Mouse (Mus musculus) liver, embryonic 16.5 days (tissue): ENCODE data around the gene Odaph. TPM values are rescaled to one million over a fixed set of nuclear protein-coding genes. Genes with fewer than 3 reads are reported as not detected.
A peak's percentile ranks its signal among the peaks of the same experiment; 100 is the strongest.

Source experiments
- ATAC-seq: fragments of 200-750 bp; cut with Nextera tagmentation; 2 replicates; pipeline ENCODE4 v1.8.0; 2017; ENCODE audit warnings: low read depth, mild to moderate bottlenecking, moderate number of reproducible peaks, moderate library complexity
- H3K27ac ChIP-seq: fragments of 300-500 bp; sonication (generic); 2 replicates; pipeline ENCODE4 v1.5.1; 2014; ENCODE audit warnings: mild to moderate bottlenecking, low read length
- H3K27me3 ChIP-seq: fragments of 300-500 bp; sonication (generic); 2 replicates; pipeline ENCODE4 v1.6.1; 2014; ENCODE audit warnings: low read depth, low read length, mixed read lengths; ENCODE audit not compliant: control insufficient read depth, insufficient read depth
- H3K36me3 ChIP-seq: fragments of 300-500 bp; sonication (generic); 2 replicates; pipeline ENCODE4 v1.6.1; 2014; ENCODE audit warnings: mild to moderate bottlenecking; ENCODE audit not compliant: control insufficient read depth, insufficient read depth
- H3K4me1 ChIP-seq: fragments of 300-500 bp; sonication (generic); 2 replicates; pipeline ENCODE4 v1.6.1; 2014; ENCODE audit warnings: low read depth, low read length, mixed read lengths; ENCODE audit not compliant: control insufficient read depth
- H3K4me2 ChIP-seq: fragments of 300-500 bp; sonication (generic); 2 replicates; pipeline ENCODE4 v1.6.1; 2014; ENCODE audit warnings: low read depth, low read length, mixed read lengths
- H3K4me3 ChIP-seq: fragments of 300-500 bp; sonication (generic); 2 replicates; pipeline ENCODE4 v1.5.1; 2014; ENCODE audit warnings: low read depth, mild to moderate bottlenecking, low read length
- H3K9ac ChIP-seq: fragments of 300-500 bp; sonication (generic); 2 replicates; pipeline ENCODE4 v1.6.1; 2014; ENCODE audit warnings: low read depth, low read length
- H3K9me3 ChIP-seq: fragments of 300-500 bp; sonication (generic); replicated peaks from 2 replicates; pipeline ENCODE4 v1.6.1; 2016; ENCODE audit warnings: low read length; ENCODE audit not compliant: control insufficient read depth
- whole genome bisulfite sequencing: fragments of 180-500 bp; shearing (Covaris S2); extraction: QIAGEN DNeasy Blood & Tissue Kit; methylation state at CpG from one replicate; pipeline ENCODE4 v1.1.7; 2014; ENCODE audit not compliant: insufficient replicate concordance; 5-methylcytosine and 5-hydroxymethylcytosine counted together
- polyA plus RNA-seq: library from polyadenylated mRNA; unstranded; fragments of >200 nt; fragmentation: Nextera tagmentation; extraction: Ambion mirVana; gene quantifications from 2 replicates; pipeline ENCODE4 v1.2.1, GENCODE M21; 2015

Odaph gene
- polyA plus RNA-seq, 1 experiment from 2014 or later: not detected

- no peak overlapping the region for H3K9ac ChIP-seq
- ATAC-seq: peak; percentile 61
- H3K4me3 ChIP-seq: no peak overlapping the region
- H3K9me3 ChIP-seq: no peaks in the 10 kb centered on the region
- H3K4me2 ChIP-seq: no peak overlapping the region
- whole genome bisulfite sequencing: 73% methylated on average over 11 of the region's 11 CpGs
- H3K27me3 ChIP-seq: no peaks in the 10 kb centered on the region
- H3K27ac ChIP-seq: no peak overlapping the region
- H3K36me3 ChIP-seq: no peaks in the 10 kb centered on the region
- H3K4me1 ChIP-seq: no peaks in the 10 kb centered on the region
These were observed 6.0 kb upstream of the Odaph start for GRCm38 (mm10) chr5:91981176-91981840.

- Histone ChIP-seq H3K27ac (no peak overlapping the region), H3K4me2 (no peak overlapping the region), H3K9me3 (no peaks in the 10 kb centered on the region), H3K36me3 (no peaks in the 10 kb centered on the region), H3K9ac (no peak overlapping the region), H3K4me3 (no peak overlapping the region), H3K4me1 (no peaks in the 10 kb centered on the region), H3K27me3 (no peaks in the 10 kb centered on the region)
- WGBS: 51% methylated on average over 2 of the region's 2 CpGs
- ATAC-seq: no peak
These were observed 3.8 kb upstream of the Odaph start for GRCm38 (mm10) chr5:91983490-91983889.

GRCm38 (mm10) chr5:91985721-91986120, 1.6 kb upstream of the Odaph start:
- H3K36me3 ChIP-seq: no peaks in the 10 kb centered on the region
- H3K27ac ChIP-seq: no peak overlapping the region
- no peak overlapping the region for H3K4me2 ChIP-seq
- ATAC-seq: no peak
- WGBS: 53% methylated on average over 2 of the region's 2 CpGs
- H3K4me1 ChIP-seq: no peaks in the 10 kb centered on the region
- H3K9ac ChIP-seq: no peak overlapping the region
- no peaks in the 10 kb centered on the region for H3K27me3 ChIP-seq
- H3K9me3 ChIP-seq: no peaks in the 10 kb centered on the region
- H3K4me3 ChIP-seq: no peak overlapping the region

GRCm38 (mm10) chr5:91987799-91988198, 524 bp downstream of the Odaph start:
- 79% methylated on average over 2 of the region's 2 CpGs for WGBS
- H3K27ac ChIP-seq: no peak overlapping the region

GRCm38 (mm10) chr5:91989261-91989660, 2.0 kb downstream of the Odaph start:
- no peaks in the 10 kb centered on the region for H3K27me3 ChIP-seq
- WGBS: 66% methylated on average over 9 of the region's 9 CpGs
- H3K4me3 ChIP-seq: no peak overlapping the region
- no peak overlapping the region for H3K27ac ChIP-seq
- no peak overlapping the region for H3K4me2 ChIP-seq
- ATAC-seq: no peak
- no peaks in the 10 kb centered on the region for H3K9me3 ChIP-seq
- H3K9ac ChIP-seq: no peak overlapping the region
- no peaks in the 10 kb centered on the region for H3K4me1 ChIP-seq
- no peaks in the 10 kb centered on the region for H3K36me3 ChIP-seq

More at GRCm38 (mm10) chr5:91987799-91988198, 524 bp downstream of the Odaph start:
- H3K27me3 ChIP-seq: no peaks in the 10 kb centered on the region
- ATAC-seq: no peak
- H3K4me1 ChIP-seq: no peaks in the 10 kb centered on the region
- H3K9me3 ChIP-seq: no peaks in the 10 kb centered on the region
- no peak overlapping the region for H3K9ac ChIP-seq
- H3K4me2 ChIP-seq: no peak overlapping the region
- H3K36me3 ChIP-seq: no peaks in the 10 kb centered on the region
- H3K4me3 ChIP-seq: no peak overlapping the region

- no peaks in the 10 kb centered on the region for H3K9me3 ChIP-seq
- no peak overlapping the region for H3K4me3 ChIP-seq
- ATAC-seq: no peak
- WGBS: 39% methylated on average over 6 of the region's 6 CpGs
- no peak overlapping the region for H3K9ac ChIP-seq
- H3K27ac ChIP-seq: no peak overlapping the region
- H3K36me3 ChIP-seq: no peaks in the 10 kb centered on the region
- H3K4me1 ChIP-seq: no peaks in the 10 kb centered on the region
- H3K4me2 ChIP-seq: no peak overlapping the region
- H3K27me3 ChIP-seq: no peaks in the 10 kb centered on the region
These were observed 4.1 kb downstream of the Odaph start for GRCm38 (mm10) chr5:91991191-91991937.

GRCm38 (mm10) chr5:91993061-91993460, 5.8 kb downstream of the Odaph start:
- Histone ChIP-seq H3K4me3 (no peak overlapping the region), H3K36me3 (no peaks in the 10 kb centered on the region), H3K4me2 (no peak overlapping the region), H3K27me3 (no peaks in the 10 kb centered on the region), H3K9ac (no peak overlapping the region), H3K9me3 (no peaks in the 10 kb centered on the region), H3K27ac (no peak overlapping the region), H3K4me1 (no peaks in the 10 kb centered on the region)
- ATAC-seq: no peak
- WGBS: 67% methylated on average over 2 of the region's 2 CpGs

- no peaks in the 10 kb centered on the region for H3K36me3 ChIP-seq
- ATAC-seq: no peak
These were observed 7.3 kb downstream of the Odaph start for GRCm38 (mm10) chr5:91994546-91994945.

GRCm38 (mm10) chr5:92000770-92001169, 13.5 kb downstream of the Odaph start:
- H3K4me3 ChIP-seq: no peak overlapping the region
- H3K4me2 ChIP-seq: no peak overlapping the region
- no peaks in the 10 kb centered on the region for H3K9me3 ChIP-seq
- peak; percentile 54; the same call in 1 of the 2 replicates for ATAC-seq
- no peak overlapping the region for H3K27ac ChIP-seq
- H3K9ac ChIP-seq: no peak overlapping the region
- H3K4me1 ChIP-seq: no peaks in the 10 kb centered on the region
- 30% methylated on average over 2 of the region's 2 CpGs for WGBS
- no peaks in the 10 kb centered on the region for H3K27me3 ChIP-seq
- H3K36me3 ChIP-seq: no peaks in the 10 kb centered on the region

More at GRCm38 (mm10) chr5:91994546-91994945, 7.3 kb downstream of the Odaph start:
- Histone ChIP-seq H3K27ac (no peak overlapping the region), H3K4me2 (no peak overlapping the region), H3K9me3 (no peaks in the 10 kb centered on the region), H3K27me3 (no peaks in the 10 kb centered on the region), H3K9ac (no peak overlapping the region), H3K4me1 (no peaks in the 10 kb centered on the region), H3K4me3 (no peak overlapping the region)
- 66% methylated on average over 13 of the region's 13 CpGs for WGBS
